Mouse (Mus musculus) liver, embryonic 14.5 days (tissue): ENCODE data around the gene Gbf1. TPM values are rescaled to one million over a fixed set of nuclear protein-coding genes. Genes with fewer than 3 reads are reported as not detected.
A peak's percentile ranks its signal among the peaks of the same experiment; 100 is the strongest.
"Not testable (repeated sequence)": the region's sequence is repeated elsewhere in the genome, so short reads cannot be mapped to it uniquely, and the experiment has no call there.

Source experiments
- ATAC-seq: fragments of 200-750 bp; cut with Nextera tagmentation; 2 replicates; pipeline ENCODE4 v1.8.0; 2017; ENCODE audit warnings: moderate number of reproducible peaks, mild to moderate bottlenecking, moderate library complexity; ENCODE audit not compliant: insufficient read depth
- DNase-seq, 3 experiments: peaks; one replicate each; pipeline ENCODE4 v3.0.0-alpha.2; 2012 to 2013; ENCODE audit warnings: low read depth in 3 of 3, low spot score in 3 of 3
- H3K27ac ChIP-seq: fragments of 300-500 bp; sonication (generic); 2 replicates; pipeline ENCODE4 v1.5.1; 2014; ENCODE audit warnings: moderate library complexity, mild to moderate bottlenecking, control low read depth, inconsistent platforms
- H3K27me3 ChIP-seq: fragments of 300-500 bp; sonication (generic); 2 replicates; pipeline ENCODE4 v1.6.1; 2014; ENCODE audit warnings: mild to moderate bottlenecking, low read length, moderate library complexity; ENCODE audit not compliant: control insufficient read depth, insufficient read depth
- H3K36me3 ChIP-seq: fragments of 300-500 bp; sonication (generic); replicated peaks from 2 replicates; pipeline ENCODE4 v1.6.1; 2014; ENCODE audit warnings: low read depth; ENCODE audit not compliant: control insufficient read depth, insufficient read depth
- H3K4me1 ChIP-seq, 2 experiments: fragments of 200-500 bp in 1 of 2; fragments of 300-500 bp in 1 of 2; sonication (generic) in 1 of 2; replicated peaks; 2 replicates each; pipeline ENCODE4 v1.6.1; 2012 to 2014; ENCODE audit warnings: antibody characterized with exemption in 1 of 2, inconsistent platforms in 1 of 2, low read length in 1 of 2; ENCODE audit not compliant: control insufficient read depth in 2 of 2, insufficient read depth in 2 of 2
- H3K4me2 ChIP-seq: fragments of 300-500 bp; sonication (generic); 2 replicates; pipeline ENCODE4 v1.6.1; 2014; ENCODE audit warnings: low read depth, mild to moderate bottlenecking, control low read depth, moderate library complexity
- H3K4me3 ChIP-seq, 2 experiments: fragments of 200-500 bp in 1 of 2; fragments of 300-500 bp in 1 of 2; sonication (generic) in 1 of 2; 2 replicates each; pipeline ENCODE4 v1.5.1; 2012 to 2014; ENCODE audit warnings: low read depth in 2 of 2, low read length in 2 of 2, mild to moderate bottlenecking in 2 of 2, control low read depth in 1 of 2, inconsistent platforms in 1 of 2, moderate library complexity in 1 of 2; ENCODE audit not compliant: insufficient read depth in 1 of 2
- H3K9ac ChIP-seq: fragments of 300-500 bp; sonication (generic); replicated peaks from 2 replicates; pipeline ENCODE4 v1.6.1; 2014; ENCODE audit warnings: mild to moderate bottlenecking, control low read depth, moderate library complexity
- H3K9me3 ChIP-seq: fragments of 300-500 bp; sonication (generic); 2 replicates; pipeline ENCODE4 v1.6.1; 2016; ENCODE audit warnings: low read length, mixed read lengths; ENCODE audit not compliant: control insufficient read depth
- CTCF ChIP-seq: IDR thresholded peaks from 2 replicates; pipeline ENCODE4 v1.5.1; 2016; ENCODE audit warnings: antibody characterized with exemption, low read depth, control low read depth
- EP300 ChIP-seq: IDR thresholded peaks from 2 replicates; pipeline ENCODE4 v1.6.1; 2016; ENCODE audit warnings: antibody characterized with exemption, low read depth
- WGBS: fragments of 180-500 bp; shearing (Covaris S2); extraction: QIAGEN DNeasy Blood & Tissue Kit; methylation state at CpG from one replicate; pipeline ENCODE4 v1.1.7; 2014; ENCODE audit not compliant: insufficient replicate concordance; 5-methylcytosine and 5-hydroxymethylcytosine counted together
- polyA plus RNA-seq, 2 experiments: library from polyadenylated mRNA; depleted of rRNA in 1 of 2; stranded (reverse) in 1 of 2; unstranded in 1 of 2; fragments of >200 nt; fragmentation: Nextera tagmentation in 1 of 2; extraction: Ambion mirVana in 1 of 2; gene quantifications; 2 replicates each; pipeline versions ENCODE4 v1.2.1 to v1.2.3; 2012 to 2014

Gene Gbf1
- polyA plus RNA-seq, 2 experiments, result 11.2 to 14.6 TPM

- DNase-seq, result no peak
- no peak overlapping the region for H3K4me2 ChIP-seq
- no peaks in the 10 kb centered on the region for H3K36me3 ChIP-seq
- no peak overlapping the region for H3K9ac ChIP-seq
- no peaks in the 10 kb centered on the region for H3K9me3 ChIP-seq
- WGBS, result 35% methylated on average over 6 of the region's 6 CpGs
- TF ChIP-seq CTCF, result no peak
- TF ChIP-seq EP300, result no peak
- ATAC-seq, result no peak
- peaks cover 84% of the 10 kb centered on the region for H3K27me3 ChIP-seq
- no peak overlapping the region for H3K4me3 ChIP-seq
- peaks cover 3 to 6% of the 10 kb centered on the region in 2 experiments for H3K4me1 ChIP-seq
- H3K27ac ChIP-seq, result no peak overlapping the region
Observed at GRCm38 (mm10) chr19:46141091-46141490, 11.2 kb upstream of the Gbf1 start.

GRCm38 (mm10) chr19:46147511-46148371 is 4.6 kb upstream of the Gbf1 start, which contains the start of gene Pitx3:
TSS of gene Pitx3 (minus strand) at chr19:46148326.
- Histone ChIP-seq H3K4me3 (peak within 1 kb of the TSS; percentile 28 to 49), H3K36me3 (no peaks in the 10 kb centered on the region), H3K27me3 (peaks cover 78% of the 10 kb centered on the region), H3K9ac (no peak within 1 kb of the TSS), H3K27ac (no peak within 1 kb of the TSS), H3K9me3 (no peaks in the 10 kb centered on the region), H3K4me1 (peaks cover 0 to 4% of the 10 kb centered on the region in 2 experiments; a peak in 3 of 4 replicates), H3K4me2 (peak within 1 kb of the TSS; percentile 69)
- 2% methylated on average over 46 of the region's 47 CpGs for WGBS
- TF ChIP-seq EP300, result no peak
- TF ChIP-seq CTCF, result no peak
- ATAC-seq, result no peak
- DNase-seq, result no peak

DNA sequence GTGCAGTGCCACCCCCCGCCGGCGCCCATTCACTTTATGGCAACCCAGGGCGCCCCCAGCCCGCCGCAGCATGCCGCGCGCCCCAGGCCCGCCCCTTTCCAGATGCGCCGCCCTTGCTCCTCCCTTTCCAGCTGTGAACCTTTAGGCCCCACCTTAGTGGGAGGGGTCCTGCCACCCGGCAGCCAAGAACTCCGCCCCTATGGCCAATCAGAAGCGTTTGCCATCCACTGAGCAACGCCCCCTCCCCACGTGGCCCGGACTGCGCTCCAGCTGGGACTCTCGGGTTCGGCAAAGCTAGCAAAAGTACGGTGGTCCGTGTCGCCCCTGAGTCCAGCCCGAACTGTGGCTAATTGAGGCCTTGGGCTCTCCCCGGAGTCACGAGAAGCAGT is 3.9 kb upstream of the Gbf1 start:
- WGBS, result 1% methylated on average over 26 of the region's 27 CpGs
- no peaks in the 10 kb centered on the region for H3K36me3 ChIP-seq
- peaks cover 72% of the 10 kb centered on the region for H3K27me3 ChIP-seq
- H3K27ac ChIP-seq, result no peak overlapping the region
- DNase-seq (peak; percentile 73 to 74 (median 73)), ATAC-seq (peak; percentile 40; the same call in 1 of the 2 replicates)
- H3K4me1 ChIP-seq, result peaks cover 2 to 5% of the 10 kb centered on the region in 2 experiments
- H3K9ac ChIP-seq, result no peak overlapping the region
- peak overlapping the region; percentile 69 for H3K4me2 ChIP-seq
- H3K4me3 ChIP-seq, result peak overlapping the region; percentile 28 to 49
- no peaks in the 10 kb centered on the region for H3K9me3 ChIP-seq
- no peak for TF ChIP-seq CTCF

- DNase-seq (no peak), ATAC-seq (no peak)
- Histone ChIP-seq H3K36me3 (no peaks in the 10 kb centered on the region), H3K4me1 (peaks cover 9 to 11% of the 10 kb centered on the region in 2 experiments), H3K4me2 (peak overlapping the region; percentile 69), H3K4me3 (no peak overlapping the region), H3K9me3 (no peaks in the 10 kb centered on the region), H3K27ac (no peak overlapping the region), H3K27me3 (peaks cover 66% of the 10 kb centered on the region), H3K9ac (no peak overlapping the region)
- TF ChIP-seq EP300, result no peak
- no peak for TF ChIP-seq CTCF
- 25% methylated on average over 12 of the region's 12 CpGs for WGBS
Observed at GRCm38 (mm10) chr19:46149091-46149490, 3.2 kb upstream of the Gbf1 start.

GRCm38 (mm10) chr19:46165950-46166349 is 13.6 kb downstream of the Gbf1 start:
- Histone ChIP-seq H3K4me2 (no peak overlapping the region), H3K27ac (no peak overlapping the region), H3K27me3 (no peaks in the 10 kb centered on the region), H3K9ac (no peak overlapping the region), H3K9me3 (no peaks in the 10 kb centered on the region), H3K4me3 (no peak overlapping the region), H3K4me1 (no peaks in the 10 kb centered on the region), H3K36me3 (peaks cover 12% of the 10 kb centered on the region)
- no peak for DNase-seq
- WGBS, result 65% methylated on average over 3 of the region's 3 CpGs
- TF ChIP-seq EP300 (no peak), CTCF (no peak)
- ATAC-seq, result no peak

DNA sequence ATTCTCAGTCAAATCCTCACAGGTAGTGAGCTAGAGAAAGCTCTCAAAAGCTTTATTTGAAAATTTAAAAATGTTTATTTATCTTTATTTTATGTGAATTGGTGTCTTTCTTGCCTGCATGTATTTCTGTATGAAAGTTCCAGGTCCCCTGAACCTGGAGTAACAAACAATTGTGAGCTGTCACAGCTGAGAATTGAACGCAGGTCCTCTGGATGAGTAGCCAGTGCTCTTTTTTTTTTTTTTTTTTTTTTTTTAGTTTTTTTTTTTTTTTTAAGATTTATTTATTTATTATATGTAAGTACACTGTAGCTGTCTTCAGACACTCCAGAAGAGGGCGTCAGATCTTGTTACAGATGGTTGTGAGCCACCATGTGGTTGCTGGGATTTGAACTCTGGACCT is 14.9 kb downstream of the Gbf1 start:
- not testable (repeated sequence) for H3K4me2 ChIP-seq

More for the DNA sequence above, 14.9 kb downstream of the Gbf1 start:
- not testable (repeated sequence) for ATAC-seq, H3K4me1 ChIP-seq, H3K9me3 ChIP-seq, H3K27me3 ChIP-seq, H3K27ac ChIP-seq, H3K9ac ChIP-seq, DNase-seq, H3K4me3 ChIP-seq
- H3K36me3 ChIP-seq, result peaks cover 12% of the 10 kb centered on the region
- 70% methylated on average over 2 of the region's 2 CpGs for WGBS
